Mouse (Mus musculus) adrenal gland, adult (tissue): ENCODE measurements around the gene Zfp69.

Experiments used
- DNase-seq, 2 experiments: peaks; one replicate each; pipeline ENCODE4 v3.0.0; 2022 to 2023; ENCODE audit warnings: low spot score in 1 of 2; ENCODE audit not compliant: inconsistent age in 2 of 2

Gene Zfp69

DNA sequence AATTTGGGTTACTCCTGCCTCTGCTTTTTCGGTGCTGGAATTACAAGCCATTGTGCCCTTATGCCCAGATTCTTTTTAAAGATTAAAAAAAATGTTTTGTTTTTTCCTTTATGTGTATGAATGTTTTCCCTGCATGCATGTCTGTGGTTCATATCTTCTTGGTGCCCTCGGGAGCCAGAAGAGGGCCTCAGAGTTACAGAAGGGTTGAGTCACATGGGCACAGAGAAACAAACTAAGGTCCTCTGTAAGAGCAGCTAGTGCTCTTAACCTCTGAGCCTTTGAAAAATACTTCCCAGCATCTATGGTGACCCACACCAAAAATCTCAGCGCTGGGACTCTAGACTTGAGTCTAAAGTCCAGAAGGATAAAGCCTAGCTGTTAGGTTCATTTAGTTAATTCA, 26.1 kb downstream of the Zfp69 start:
- DNase-seq: peak; percentile 48 to 78

- peak; percentile 93 to 97 for DNase-seq
These were observed 26.8 kb downstream of the Zfp69 start, which contains the start of gene Exo5 for GRCm38 (mm10) chr4:120924554-120925299. TSS of gene Exo5 (minus strand) at chr4:120925017.

DNA sequence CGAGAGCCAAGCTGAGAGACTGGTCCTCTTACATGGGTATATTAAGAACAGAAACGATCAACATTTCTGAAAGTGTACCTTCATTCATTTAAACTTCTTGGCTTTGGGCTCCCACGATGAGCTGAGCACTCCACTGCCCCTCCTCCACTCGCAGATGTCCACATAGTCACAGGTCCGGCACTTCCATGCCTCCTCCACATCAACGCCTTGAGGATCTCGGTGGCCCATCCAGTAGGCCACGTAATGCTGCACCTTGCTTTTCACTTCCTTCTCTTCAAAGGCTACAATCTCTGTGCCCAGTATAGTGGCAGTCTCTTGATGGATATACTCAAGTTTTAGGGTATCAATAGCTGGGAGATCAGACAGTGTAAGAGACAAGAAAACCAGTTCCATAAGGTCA, 30.0 kb downstream of the Zfp69 start:
- no peak for DNase-seq

- no peak for DNase-seq
These were observed 37.0 kb downstream of the Zfp69 start for GRCm38 (mm10) chr4:120914501-120914900.

DNA sequence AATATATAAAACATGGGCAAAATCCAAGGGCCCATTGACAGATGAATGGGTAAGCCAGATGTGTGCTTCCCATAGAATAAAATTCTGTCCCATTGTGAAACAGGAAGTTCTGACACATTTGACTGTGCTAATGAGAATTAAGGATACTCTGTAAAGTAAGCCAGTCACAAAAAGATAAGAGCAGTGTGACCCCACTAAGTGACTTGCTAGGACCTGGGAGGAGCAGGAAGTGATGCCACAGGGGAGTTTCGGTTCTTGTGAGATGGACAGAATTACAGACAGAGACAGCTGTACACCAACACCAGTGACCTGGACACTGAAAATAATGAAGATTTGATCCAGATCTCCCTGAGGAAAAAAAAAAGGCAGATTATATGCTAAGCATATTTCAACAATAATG, 37.6 kb downstream of the Zfp69 start:
- DNase-seq: no peak

DNA sequence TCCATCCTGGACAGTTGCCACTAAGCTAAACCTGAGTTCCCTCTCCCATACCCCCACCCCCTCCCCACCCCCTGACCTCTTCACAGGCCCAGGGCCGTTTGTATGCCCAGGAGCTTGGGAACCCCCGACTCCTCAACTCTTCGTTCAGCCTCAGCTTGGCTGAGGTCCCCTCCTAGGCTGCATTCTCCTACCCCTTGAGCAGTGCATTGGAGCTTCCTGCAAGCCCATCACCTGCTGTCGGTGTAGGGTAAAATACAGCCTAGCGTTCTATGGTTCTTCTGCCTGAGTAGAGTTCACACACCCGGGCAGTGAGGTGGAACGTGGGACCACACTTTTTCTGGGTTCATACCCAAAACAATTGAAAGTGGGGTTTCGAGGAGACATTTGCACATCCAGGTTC, 38.1 kb downstream of the Zfp69 start:
- no peak for DNase-seq

DNA sequence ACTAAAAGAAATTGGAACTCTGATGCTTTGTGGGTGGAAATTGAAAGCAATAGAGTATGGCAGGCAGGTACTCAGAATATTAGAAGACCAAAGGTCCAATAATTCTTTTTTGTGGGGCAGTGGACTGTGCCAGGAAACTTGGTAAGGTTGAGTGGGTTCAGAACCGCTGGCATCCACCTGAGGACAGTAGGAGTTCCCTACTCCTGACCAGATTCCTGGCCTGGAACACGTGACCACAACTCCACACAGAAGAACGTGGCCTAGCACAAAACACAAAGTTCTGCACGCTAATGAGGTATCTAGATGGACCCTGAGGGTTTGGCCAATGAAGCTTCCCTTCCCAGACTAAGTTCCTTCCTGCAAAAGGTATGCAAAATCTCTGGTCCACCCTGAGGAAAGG, 38.6 kb downstream of the Zfp69 start:
- no peak for DNase-seq

DNA sequence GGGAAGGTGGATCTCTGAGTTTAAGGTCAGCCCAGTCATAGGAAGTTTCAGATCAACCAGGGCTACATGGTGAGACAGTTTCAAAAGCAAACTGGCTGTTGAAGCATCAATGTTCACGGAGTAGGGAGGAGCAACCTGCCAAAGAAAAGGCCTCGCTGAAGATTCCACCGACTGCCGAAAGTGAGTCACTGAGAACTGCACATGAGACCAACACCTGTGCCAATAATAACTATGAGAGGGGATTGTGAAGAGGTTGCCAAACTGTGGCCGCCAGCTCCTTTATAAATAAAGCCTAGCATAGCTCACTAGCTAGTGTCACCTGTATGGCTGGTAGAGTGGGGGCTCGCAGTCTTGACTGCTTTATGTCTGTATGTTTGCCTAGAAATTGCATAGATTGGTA, 40.4 kb downstream of the Zfp69 start:
- no peak for DNase-seq

DNA sequence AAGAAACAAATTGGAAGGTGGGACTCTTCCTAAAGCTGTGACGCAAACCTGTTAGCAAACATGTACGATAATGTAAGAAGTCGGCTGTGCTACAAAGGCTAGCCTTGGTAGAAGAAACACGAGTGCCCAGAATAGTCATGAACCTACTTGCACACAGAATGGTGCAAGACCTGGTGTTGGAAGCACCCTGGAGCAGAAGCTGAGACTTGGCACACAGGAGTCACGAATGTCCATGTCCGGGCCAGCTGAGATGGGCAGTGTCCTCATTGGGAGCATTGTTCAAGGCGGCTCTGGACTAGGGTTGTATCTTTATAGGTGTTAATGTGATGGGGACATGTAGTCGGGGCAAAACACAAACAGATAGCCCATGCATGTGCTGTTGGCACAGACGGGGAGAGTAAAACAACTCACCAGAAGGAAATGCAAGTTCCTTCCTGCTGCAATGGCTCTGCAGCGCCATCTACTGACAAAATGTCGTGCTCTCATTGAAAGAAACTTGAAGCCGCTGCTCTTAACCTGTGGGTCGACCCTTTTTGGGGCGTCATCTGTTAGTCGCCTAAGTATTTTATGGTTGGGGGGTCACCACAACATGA, 41.8 kb downstream of the Zfp69 start:
- DNase-seq: peak; percentile 36 to 83

DNA sequence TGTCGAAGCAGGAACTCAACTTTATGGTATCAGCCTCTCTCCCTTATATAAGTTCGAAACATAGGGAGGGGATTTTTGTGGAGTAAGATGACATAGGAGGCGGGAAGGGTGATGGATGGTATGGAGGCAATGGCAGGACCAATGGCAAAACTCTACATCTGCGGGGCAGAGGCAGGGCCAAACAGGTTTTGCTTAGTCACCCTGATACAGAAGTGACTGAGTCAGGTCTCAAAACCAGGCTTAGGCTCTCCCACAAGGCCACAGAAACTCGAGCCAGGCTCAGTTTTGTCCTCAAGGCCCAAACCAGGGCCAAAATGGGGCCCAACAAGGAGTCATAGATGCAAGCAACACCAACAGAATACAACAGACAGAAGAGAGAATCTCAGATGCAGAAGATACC, 45.9 kb downstream of the Zfp69 start:
- DNase-seq: no peak

GRCm38 (mm10) chr4:120904533-120904932, 47.0 kb downstream of the Zfp69 start:
- no peak for DNase-seq

DNA sequence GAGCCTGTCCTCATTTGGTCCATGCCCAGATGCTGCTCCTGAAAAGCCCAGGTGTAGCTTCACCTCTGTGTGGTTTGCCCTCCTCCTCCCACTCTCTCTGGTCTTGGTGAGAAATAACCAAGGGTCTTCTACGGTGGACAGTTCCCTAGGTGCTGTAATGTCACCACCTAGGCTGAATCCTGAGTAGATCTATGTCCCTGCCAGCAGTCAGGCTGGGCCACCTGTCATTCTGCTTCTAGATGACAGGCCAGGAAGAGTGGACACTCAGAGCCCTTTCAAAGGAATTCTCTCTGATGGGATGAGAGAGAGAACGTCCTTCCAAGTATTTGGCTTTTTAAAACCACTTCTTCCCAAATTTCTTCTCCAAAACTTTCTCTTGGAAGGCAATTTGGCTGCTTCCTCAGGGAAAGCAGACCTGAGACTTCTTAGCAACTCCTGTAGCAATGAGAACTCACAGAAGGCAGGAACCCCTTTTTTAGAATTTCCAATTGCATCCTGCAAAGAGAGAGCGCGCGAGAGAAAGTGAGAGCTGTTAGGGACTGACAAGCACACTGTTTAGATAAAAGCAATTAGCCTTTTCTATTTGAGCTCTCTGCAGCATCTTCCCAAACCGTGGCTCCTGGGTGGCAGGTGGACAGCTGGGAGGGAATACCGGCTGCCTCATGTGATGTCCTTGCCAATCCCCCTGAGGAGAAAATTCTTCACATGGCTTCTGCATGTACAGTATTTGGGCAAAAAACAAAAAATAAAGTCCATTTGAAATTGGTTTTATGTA, 55.5 kb downstream of the Zfp69 start:
- no peak for DNase-seq

DNA sequence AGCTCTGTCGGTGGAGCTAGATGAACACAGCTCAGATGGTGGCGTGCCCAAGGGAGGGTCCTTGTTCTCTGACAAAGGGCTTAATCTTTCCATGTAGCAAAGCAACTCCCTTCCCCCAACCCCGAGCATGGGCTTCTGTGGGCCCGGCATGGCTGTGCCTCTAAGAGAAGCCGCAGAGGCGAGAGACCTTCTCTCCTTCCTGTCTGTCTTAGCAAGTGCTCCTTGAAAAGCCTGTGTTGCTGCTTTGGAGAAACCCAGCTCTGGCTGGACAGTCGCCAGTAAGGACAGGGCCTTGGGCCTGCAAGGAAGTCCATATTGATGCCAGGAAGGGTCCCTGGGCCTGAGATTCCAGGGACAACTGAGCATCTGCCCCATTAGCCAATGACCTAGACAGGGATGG, 56.3 kb downstream of the Zfp69 start:
- no peak for DNase-seq

DNA sequence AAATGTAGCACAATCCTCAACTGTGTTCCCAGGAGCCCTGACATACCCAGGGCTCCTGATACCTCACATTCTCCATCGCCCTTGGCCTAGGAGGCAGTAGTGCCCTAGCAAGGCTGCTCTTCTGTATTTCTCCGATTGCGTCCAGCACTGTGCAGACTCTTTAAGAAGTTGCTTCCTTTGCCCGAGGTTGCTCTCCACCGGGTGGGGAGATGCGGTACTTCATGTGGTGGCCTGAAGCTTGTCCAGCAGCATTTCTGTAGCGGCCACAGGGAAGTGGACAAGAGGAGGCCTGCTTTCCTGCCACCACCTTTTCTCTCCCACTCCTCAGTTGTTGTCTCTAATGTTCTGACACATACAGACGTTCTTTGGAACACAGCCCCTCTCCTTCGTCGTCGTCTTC, 56.9 kb downstream of the Zfp69 start:
- DNase-seq: no peak

GRCm38 (mm10) chr4:120893656-120894401, 57.7 kb downstream of the Zfp69 start:
- DNase-seq: no peak

DNA sequence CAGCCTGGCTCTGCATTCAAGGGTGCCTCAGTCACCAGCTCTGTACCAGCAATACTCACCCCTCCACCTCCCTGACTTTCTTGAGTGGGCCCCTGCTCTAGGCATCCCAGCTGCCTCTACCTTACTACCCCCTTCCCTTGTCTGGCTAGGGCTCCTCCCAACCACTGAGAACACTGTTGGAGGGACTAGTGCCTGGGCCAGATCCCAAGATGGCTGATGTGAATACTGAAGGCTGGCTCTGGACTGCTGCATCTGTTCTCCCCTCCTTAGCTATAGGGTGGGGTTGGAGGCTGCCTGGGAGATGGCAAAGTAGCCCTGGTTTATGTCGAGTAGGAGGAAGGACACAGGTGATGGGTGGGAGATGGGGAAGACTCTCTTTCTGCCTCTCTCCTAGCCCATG, 59.0 kb downstream of the Zfp69 start:
- DNase-seq: no peak

GRCm38 (mm10) chr4:120891960-120892359, 59.5 kb downstream of the Zfp69 start:
- DNase-seq: no peak

DNA sequence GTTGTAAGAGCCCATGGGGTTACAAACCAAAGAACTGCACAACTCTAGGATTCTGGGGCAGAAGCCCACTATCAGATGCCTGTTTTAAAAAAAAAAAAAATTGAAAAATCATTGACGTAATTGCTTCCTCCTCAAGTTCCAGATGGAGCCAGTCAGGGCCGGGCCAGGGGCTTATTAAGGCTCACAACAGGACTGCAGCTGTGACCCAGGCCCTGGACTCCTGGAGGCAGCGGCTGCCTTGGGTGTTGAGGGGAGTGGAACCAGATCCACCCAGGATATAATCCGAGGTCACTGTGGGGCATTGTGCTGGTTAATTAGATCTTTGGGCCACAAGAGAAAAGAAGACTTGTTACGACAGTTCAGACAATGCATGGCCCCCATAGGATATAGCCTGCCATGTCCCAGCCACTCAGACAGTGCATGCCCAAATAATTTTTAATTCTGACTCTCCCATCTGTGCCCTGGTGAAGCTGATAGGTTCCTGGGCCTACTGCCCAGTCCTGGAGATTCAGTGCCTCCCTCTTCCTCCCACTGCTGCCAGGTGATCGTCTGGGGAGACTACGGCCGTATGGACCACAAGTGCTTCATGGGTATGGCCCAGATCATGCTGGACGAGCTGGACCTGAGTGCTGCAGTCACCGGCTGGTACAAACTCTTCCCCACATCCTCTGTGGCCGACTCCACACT, 60.6 kb downstream of the Zfp69 start:
- DNase-seq: no peak

DNA sequence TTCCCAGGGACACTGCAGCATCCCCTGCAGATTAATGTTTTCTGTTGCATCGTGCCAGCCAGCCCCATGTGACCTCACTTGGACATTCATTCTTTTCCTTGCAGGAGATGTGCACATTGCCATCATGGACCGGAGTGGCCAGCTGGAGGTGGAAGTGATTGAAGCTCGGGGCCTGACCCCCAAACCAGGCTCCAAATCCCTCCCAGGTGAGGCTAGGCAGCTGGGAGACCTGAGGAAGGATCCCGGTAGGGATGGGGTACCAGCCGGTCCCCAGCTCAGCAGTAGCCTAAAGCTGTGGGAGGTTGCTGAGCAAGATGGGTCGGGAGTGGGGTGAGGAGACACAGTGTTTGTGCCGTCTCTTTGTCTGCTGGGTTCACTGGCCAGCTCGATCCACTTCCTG, 62.6 kb downstream of the Zfp69 start:
- no peak for DNase-seq

DNA sequence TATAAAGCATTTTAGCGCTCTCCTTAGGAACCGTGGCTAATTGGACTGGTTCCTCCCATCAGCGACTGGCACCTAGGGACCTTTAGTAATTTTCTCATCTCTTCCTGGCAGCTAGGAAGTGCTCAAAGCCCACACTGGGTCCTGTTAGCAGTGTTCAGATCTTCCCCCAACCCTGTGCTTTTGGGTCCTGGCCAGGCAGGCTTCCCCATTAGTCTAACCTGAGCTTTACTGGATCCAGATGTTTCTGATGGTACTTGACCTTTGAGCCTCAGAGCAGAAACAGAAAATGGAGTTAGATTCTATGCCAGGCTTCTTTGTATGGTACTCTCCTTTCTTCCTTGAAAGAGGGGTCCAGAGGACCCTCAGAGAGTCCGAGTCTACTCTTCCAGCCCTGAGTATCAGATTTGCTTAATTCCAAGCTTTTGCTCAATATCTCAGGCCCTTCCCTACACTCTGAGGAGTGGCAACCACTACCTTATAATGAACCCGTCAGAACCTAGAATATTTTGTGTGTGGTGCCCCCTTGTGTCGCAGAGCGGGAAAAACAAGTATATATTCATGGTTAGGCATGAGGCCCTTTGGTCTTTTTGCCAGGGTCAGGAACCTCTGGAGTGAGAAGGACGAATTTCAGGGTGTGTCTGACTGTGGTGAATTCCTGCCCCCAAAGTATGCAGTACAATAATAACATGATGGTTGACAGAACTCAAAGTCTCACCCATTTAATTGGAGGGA, 64.0 kb downstream of the Zfp69 start:
- peak; percentile 53 to 87 for DNase-seq
